Mouse (Mus musculus) duodenum, adult 2 months (tissue): ENCODE measurements around the gene Otud6a. TPM values are rescaled to one million over a fixed set of nuclear protein-coding genes. Genes with fewer than 3 reads are reported as not detected.

Source experiments
- polyA plus RNA-seq: library from polyadenylated mRNA; depleted of rRNA; stranded (reverse); fragments of >200 nt; gene quantifications from 2 replicates; pipeline ENCODE4 v1.2.3, GENCODE M21; 2012; ENCODE audit warnings: low replicate concordance; rRNA removed

The Otud6a gene
- polyA plus RNA-seq = not detected in 2 replicates

DNA sequence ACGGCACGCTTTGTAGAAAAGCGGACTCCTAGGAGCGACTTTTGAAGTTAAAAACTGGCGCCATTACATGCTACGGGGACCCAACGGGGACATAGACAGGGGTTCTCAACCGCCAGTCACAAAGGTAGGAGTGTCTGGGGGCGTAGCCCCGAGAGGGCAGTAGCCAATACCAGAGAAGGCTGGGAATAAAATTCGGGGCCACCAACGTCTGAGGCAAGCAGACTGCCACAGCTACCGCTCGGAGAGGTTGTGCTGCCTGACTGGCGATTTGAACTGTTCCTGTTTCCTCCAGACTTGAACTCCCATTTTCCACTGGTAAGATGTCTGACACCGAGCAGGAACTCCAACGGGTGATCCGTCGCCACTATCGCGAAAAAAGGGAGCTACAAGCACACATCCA is at the start of gene Otud6a:
Gene Otud6a, plus strand, starts transcription at position 321 of the 400 bp plus-strand sequence.

DNA sequence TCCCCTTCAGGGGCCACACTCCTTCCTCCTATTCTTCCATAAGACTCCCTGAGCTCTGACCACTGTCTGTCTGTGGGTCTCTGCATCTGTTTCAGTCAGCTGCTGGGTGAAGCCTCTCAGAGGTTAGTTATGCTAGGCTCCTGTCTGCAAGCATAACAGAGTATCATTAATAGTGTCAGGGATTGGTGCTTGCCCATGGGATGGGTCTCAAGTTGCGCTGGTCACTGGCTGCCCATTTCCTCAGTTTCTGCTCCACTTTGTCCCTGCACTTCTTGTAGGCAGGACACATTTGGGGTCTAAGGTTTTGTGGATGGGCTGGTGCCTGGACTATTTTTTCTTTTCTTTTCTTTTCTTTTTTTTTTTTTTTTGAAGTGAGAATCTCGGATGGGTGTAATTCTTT is 13.8 kb downstream of the Otud6a start, which contains the start of gene Awat2:
Gene Awat2, minus strand, starts transcription at position 101 of the 400 bp plus-strand sequence.

Other genes starting within 250 kb of the Otud6a start
- 0.06 and 0.33 TPM in 2 replicates for gene Awat2, start 13.7 kb downstream of the Otud6a start, polyA plus RNA-seq
- gene Igbp1, start 65.3 kb downstream of the Otud6a start, polyA plus RNA-seq = 5.1 and 6.1 TPM in 2 replicates
- not detected in 2 replicates for gene Dgat2l6, start 95.8 kb downstream of the Otud6a start, polyA plus RNA-seq
- not detected in 2 replicates for gene Awat1, start 143.2 kb downstream of the Otud6a start, polyA plus RNA-seq
- 0.34 TPM in 1 of 2 replicates, not detected in the other for gene P2ry4, start 165.9 kb downstream of the Otud6a start, polyA plus RNA-seq
- not detected in 2 replicates for gene Arr3, start 176.5 kb downstream of the Otud6a start, polyA plus RNA-seq
- gene Kif4, start 196.7 kb downstream of the Otud6a start, polyA plus RNA-seq = 0.53 and 0.57 TPM in 2 replicates
- 10.9 and 11.6 TPM in 2 replicates for gene Pdzd11, start 197.6 kb downstream of the Otud6a start, polyA plus RNA-seq